Mouse (Mus musculus): ENCODE measurements at regions not wholly inside any gene's neighbourhood (a gene's known extent, or its start where the extent isn't known, plus 50 kb on each side); places are given as distances from the start of the nearest gene placed in this dataset.
"Not testable (repeated sequence)": the region's sequence is repeated elsewhere in the genome, so short reads cannot be mapped to it uniquely, and the experiment has no call there.

GRCm38 (mm10) chr14:76731096-76731986, 174.7 kb upstream of the Serp2 start:
- 46% methylated on average over 19 of the region's 19 CpGs for WGBS
- Histone ChIP-seq H3K4me2 (replicated peaks; ENCODE audit: low read depth, low read length) (no peak overlapping the region), H3K4me3 (ENCODE audit: low read depth, low read length) (no peak overlapping the region), H3K27me3 (replicated peaks; ENCODE audit: insufficient read depth, low read length) (no peaks in the 10 kb centered on the region), H3K36me3 (ENCODE audit: insufficient read depth, low read length) (no peaks in the 10 kb centered on the region), H3K9me3 (ENCODE audit: low read length) (no peaks in the 10 kb centered on the region), H3K4me1 (ENCODE audit: insufficient read depth, low read depth, low read length) (peaks cover 14% of the 10 kb centered on the region; the same call in 1 of the 2 replicates), H3K9ac (replicated peaks; ENCODE audit: low read depth) (no peak overlapping the region), H3K27ac (ENCODE audit: low read length) (no peak overlapping the region; the same call in 1 of the 2 replicates)
- TF ChIP-seq EP300 (IDR thresholded peaks at IDR 0.05) (peak; percentile 47), CTCF (IDR thresholded peaks at IDR 0.05) (no peak)
- peak; percentile 78 for DNase-seq (ENCODE audit: low spot score)
- ATAC-seq = peak; percentile 28

GRCm38 (mm10) chr14:76725844-76726243, 169.2 kb upstream of the Serp2 start:
- no peak for ATAC-seq
- Histone ChIP-seq H3K9ac (replicated peaks; ENCODE audit: low read depth) (no peak overlapping the region), H3K4me1 (ENCODE audit: insufficient read depth, low read depth, low read length) (0 out of 2 replicates have a peak, but pooled peaks cover 7% of the 10 kb centered on the region), H3K4me2 (replicated peaks; ENCODE audit: low read depth, low read length) (no peak overlapping the region), H3K27ac (ENCODE audit: low read length) (no peak overlapping the region), H3K4me3 (ENCODE audit: low read depth, low read length) (no peak overlapping the region), H3K9me3 (ENCODE audit: low read length) (no peaks in the 10 kb centered on the region), H3K36me3 (ENCODE audit: insufficient read depth, low read length) (no peaks in the 10 kb centered on the region), H3K27me3 (replicated peaks; ENCODE audit: insufficient read depth, low read length) (no peaks in the 10 kb centered on the region)
- DNase-seq (ENCODE audit: low spot score) = no peak
- no peak for TF ChIP-seq CTCF (IDR thresholded peaks at IDR 0.05)
- no peak for TF ChIP-seq EP300 (IDR thresholded peaks at IDR 0.05)
- 80% methylated on average over 2 of the region's 2 CpGs for WGBS

GRCm38 (mm10) chr14:76725231-76725630, 168.5 kb upstream of the Serp2 start:
- not testable (repeated sequence) for H3K9me3 ChIP-seq (ENCODE audit: low read length); ATAC-seq
- 91% methylated on average over 4 of the region's 4 CpGs for WGBS

GRCm38 (mm10) chr14:76724826-76725225, 168.1 kb upstream of the Serp2 start:
- Histone ChIP-seq H3K4me2 (replicated peaks; ENCODE audit: low read depth, low read length) (no peak overlapping the region), H3K4me1 (ENCODE audit: insufficient read depth, low read depth, low read length) (0 out of 2 replicates have a peak, but pooled peaks cover 7% of the 10 kb centered on the region), H3K9me3 (ENCODE audit: low read length) (no peaks in the 10 kb centered on the region), H3K9ac (replicated peaks; ENCODE audit: low read depth) (no peak overlapping the region), H3K36me3 (ENCODE audit: insufficient read depth, low read length) (no peaks in the 10 kb centered on the region), H3K27me3 (replicated peaks; ENCODE audit: insufficient read depth, low read length) (no peaks in the 10 kb centered on the region), H3K27ac (ENCODE audit: low read length) (no peak overlapping the region), H3K4me3 (ENCODE audit: low read depth, low read length) (no peak overlapping the region)
- no peak for DNase-seq (ENCODE audit: low spot score)
- TF ChIP-seq CTCF (IDR thresholded peaks at IDR 0.05) = no peak
- no peak for TF ChIP-seq EP300 (IDR thresholded peaks at IDR 0.05)
- whole genome bisulfite sequencing = 64% methylated on average over 8 of the region's 8 CpGs
- no peak for ATAC-seq

More at GRCm38 (mm10) chr14:76725231-76725630, 168.5 kb upstream of the Serp2 start:
- not testable (repeated sequence) for H3K9ac ChIP-seq (replicated peaks; ENCODE audit: low read depth); H3K27ac ChIP-seq (ENCODE audit: low read length); H3K36me3 ChIP-seq (ENCODE audit: insufficient read depth, low read length); H3K4me3 ChIP-seq (ENCODE audit: low read depth, low read length); DNase-seq (ENCODE audit: low spot score); H3K4me1 ChIP-seq (ENCODE audit: insufficient read depth, low read depth, low read length); H3K27me3 ChIP-seq (replicated peaks; ENCODE audit: insufficient read depth, low read length); H3K4me2 ChIP-seq (replicated peaks; ENCODE audit: low read depth, low read length)

GRCm38 (mm10) chr14:76724395-76724794, 167.7 kb upstream of the Serp2 start:
- no peak overlapping the region for H3K27ac ChIP-seq (ENCODE audit: low read length)
- WGBS = 73% methylated on average over 8 of the region's 8 CpGs
- ATAC-seq = no peak
- H3K36me3 ChIP-seq (ENCODE audit: insufficient read depth, low read length) = no peaks in the 10 kb centered on the region
- no peaks in the 10 kb centered on the region for H3K9me3 ChIP-seq (ENCODE audit: low read length)
- no peak overlapping the region for H3K9ac ChIP-seq (replicated peaks; ENCODE audit: low read depth)
- no peak overlapping the region for H3K4me3 ChIP-seq (ENCODE audit: low read depth, low read length)
- 0 out of 2 replicates have a peak, but pooled peaks cover 7% of the 10 kb centered on the region for H3K4me1 ChIP-seq (ENCODE audit: insufficient read depth, low read depth, low read length)
- H3K4me2 ChIP-seq (replicated peaks; ENCODE audit: low read depth, low read length) = no peak overlapping the region
- no peak for DNase-seq (ENCODE audit: low spot score)
- TF ChIP-seq CTCF (IDR thresholded peaks at IDR 0.05) = no peak
- no peak for TF ChIP-seq EP300 (IDR thresholded peaks at IDR 0.05)
- H3K27me3 ChIP-seq (replicated peaks; ENCODE audit: insufficient read depth, low read length) = no peaks in the 10 kb centered on the region

GRCm38 (mm10) chr14:76723551-76723950, 166.9 kb upstream of the Serp2 start:
- WGBS = 72% methylated on average over 4 of the region's 4 CpGs
- H3K36me3 ChIP-seq (ENCODE audit: insufficient read depth, low read length) = no peaks in the 10 kb centered on the region
- no peaks in the 10 kb centered on the region for H3K27me3 ChIP-seq (replicated peaks; ENCODE audit: insufficient read depth, low read length)
- DNase-seq (ENCODE audit: low spot score) (no peak), ATAC-seq (no peak)
- no peak overlapping the region for H3K4me3 ChIP-seq (ENCODE audit: low read depth, low read length)
- TF ChIP-seq CTCF (IDR thresholded peaks at IDR 0.05) (no peak), EP300 (IDR thresholded peaks at IDR 0.05) (no peak)
- no peak overlapping the region for H3K9ac ChIP-seq (replicated peaks; ENCODE audit: low read depth)
- no peak overlapping the region for H3K4me2 ChIP-seq (replicated peaks; ENCODE audit: low read depth, low read length)
- H3K9me3 ChIP-seq (ENCODE audit: low read length) = no peaks in the 10 kb centered on the region
- H3K27ac ChIP-seq (ENCODE audit: low read length) = no peak overlapping the region
- 0 out of 2 replicates have a peak, but pooled peaks cover 7% of the 10 kb centered on the region for H3K4me1 ChIP-seq (ENCODE audit: insufficient read depth, low read depth, low read length)
